Mouse (Mus musculus) bone marrow macrophage, adult 2 months (primary cell): ENCODE results near the gene Itpr1.

Experiments
- CTCF ChIP-seq: IDR thresholded peaks from 2 replicates; pipeline ENCODE4 v1.5.1; 2012; ENCODE audit warnings: low read depth, mild to moderate bottlenecking, low read length, moderate library complexity
- POLR2A ChIP-seq: IDR thresholded peaks from 2 replicates; pipeline ENCODE4 v1.6.1; 2012; ENCODE audit warnings: mild to moderate bottlenecking, low read depth, low read length, borderline replicate concordance

DNA sequence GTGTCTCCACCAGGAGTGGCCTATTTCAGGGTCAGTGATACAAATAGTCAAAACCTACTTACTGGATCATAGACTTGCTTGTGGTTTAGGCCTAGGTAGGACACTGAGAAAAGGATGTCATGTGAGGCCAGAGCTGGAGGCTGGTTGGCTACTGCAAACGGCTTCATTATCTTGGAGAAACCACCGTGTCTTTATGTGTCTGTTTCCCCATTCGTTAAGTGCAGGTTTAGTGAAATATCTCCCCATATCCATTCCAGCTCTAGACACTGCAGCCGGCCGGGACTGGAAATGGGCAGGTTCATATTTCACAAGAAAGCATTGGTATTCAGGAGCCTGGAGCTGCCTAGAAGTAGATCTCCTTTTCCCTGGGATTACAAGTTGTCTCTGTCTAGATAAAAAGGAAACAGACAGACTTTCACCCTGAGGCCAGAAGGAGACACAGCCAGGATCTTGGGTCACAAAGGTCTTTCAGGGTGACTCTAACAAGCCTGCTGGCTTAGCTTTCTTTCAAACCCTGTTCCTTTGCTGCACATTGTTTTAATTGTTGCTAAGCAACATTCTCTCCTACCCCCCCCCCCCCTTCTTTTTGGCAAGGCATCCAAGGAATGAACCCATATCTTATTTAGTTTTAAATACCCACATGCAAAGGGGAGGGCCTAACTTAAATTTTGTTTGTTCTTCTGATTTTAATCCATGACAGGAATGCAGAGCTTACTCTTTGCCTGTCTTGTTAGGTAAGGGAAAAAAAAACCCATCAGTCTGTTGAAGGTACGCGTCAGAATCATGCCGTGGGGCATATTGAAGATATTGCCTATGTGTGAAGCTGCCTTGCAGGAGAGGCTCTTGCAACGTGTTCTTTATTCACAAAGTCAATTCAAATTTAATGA is 36.4 kb downstream of the Itpr1 start:
- TF ChIP-seq CTCF (no peak), POLR2A (no peak)
